Mouse (Mus musculus) thymus, postnatal 25 days (tissue): Measurements from ENCODE around the gene Rcsd1.

Source experiments
- DNase-seq: peaks from one replicate; pipeline ENCODE4 v3.0.0; 2022

Gene Rcsd1

DNA sequence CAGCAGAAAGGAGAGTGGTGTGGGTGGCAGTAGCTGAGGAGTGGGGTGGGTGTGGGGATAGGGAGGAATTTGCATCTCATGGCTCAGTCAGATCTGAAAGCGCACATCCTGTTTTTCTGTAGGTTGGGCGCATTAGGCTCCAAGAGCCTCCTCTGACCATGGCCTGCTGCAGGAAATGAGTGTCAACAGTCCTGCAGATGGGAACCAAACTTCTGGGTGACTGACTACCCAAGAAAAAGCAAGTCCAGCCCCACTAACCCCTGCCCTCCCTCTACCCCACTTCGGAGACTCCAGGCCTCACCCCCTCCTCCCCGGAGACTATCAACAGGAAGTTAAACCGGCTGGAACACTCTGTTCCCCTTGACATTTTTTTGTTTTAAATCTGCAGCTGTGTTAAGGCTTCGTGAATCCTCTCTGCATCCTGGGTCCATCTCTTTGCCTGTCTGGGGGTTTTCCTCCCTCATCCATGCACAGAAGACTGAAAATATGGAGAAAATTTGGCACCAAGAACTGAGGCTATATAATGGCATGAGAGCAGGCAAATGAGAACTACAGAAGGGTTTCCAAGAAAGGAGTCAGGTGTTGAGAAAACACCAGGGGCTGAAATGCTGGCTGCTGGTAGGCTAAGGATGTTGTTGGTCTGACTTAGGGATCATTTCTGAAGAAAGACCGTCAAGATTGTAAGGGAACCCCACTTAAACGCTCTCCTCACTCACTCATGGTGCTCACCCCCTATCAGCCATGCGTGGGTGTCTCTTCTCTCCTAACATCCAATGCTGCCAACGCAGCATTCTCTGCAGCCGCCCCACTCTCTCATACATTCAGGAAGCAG is 8.4 kb upstream of the Rcsd1 start:
- peak; percentile 76 for DNase-seq

DNA sequence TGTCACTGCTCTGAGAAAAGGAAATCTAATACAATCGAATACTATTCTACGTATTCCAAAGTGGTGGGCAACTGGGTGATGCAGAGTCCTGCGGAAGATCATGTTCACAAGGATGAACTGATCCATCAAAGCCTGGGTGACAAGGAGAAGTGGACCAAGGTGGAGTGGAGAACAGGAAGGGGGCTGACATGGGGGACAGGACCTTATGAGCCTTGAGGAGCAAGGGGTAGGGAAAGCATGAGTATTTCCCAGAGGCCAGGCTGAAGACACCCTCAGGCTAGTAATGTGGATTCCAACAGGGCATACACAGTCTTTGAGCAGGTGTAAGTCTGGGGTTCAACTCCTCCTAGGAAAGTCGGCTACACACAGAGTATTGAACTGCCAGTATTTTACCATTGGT is 6.9 kb upstream of the Rcsd1 start:
- DNase-seq: no peak

DNA sequence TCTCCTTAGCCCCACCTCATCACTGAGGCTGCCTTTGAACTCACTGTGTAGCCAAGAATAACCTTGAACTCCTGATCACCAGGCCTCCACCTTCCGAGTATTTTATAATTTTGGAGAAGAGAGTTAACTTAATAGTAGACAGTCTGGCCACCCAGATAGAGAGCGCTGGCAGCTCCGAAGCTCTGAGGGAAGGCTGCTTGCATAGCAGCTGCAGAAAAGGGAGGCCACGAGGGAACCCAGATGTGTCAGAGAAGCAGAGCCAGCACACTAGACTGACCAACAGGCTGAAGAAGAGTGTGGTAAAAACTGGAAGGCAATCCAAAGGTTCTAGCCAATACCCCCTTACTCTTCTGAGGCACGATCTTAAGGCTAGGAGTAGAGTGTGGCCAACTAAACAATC is 4.2 kb upstream of the Rcsd1 start:
- DNase-seq: no peak

- peak; percentile 34 for DNase-seq
Measured at GRCm38 (mm10) chr1:165711914-165712313, 2.4 kb upstream of the Rcsd1 start.

- peak; percentile 66 for DNase-seq
Measured at GRCm38 (mm10) chr1:165708686-165709380, 724 bp downstream of the Rcsd1 start.

DNA sequence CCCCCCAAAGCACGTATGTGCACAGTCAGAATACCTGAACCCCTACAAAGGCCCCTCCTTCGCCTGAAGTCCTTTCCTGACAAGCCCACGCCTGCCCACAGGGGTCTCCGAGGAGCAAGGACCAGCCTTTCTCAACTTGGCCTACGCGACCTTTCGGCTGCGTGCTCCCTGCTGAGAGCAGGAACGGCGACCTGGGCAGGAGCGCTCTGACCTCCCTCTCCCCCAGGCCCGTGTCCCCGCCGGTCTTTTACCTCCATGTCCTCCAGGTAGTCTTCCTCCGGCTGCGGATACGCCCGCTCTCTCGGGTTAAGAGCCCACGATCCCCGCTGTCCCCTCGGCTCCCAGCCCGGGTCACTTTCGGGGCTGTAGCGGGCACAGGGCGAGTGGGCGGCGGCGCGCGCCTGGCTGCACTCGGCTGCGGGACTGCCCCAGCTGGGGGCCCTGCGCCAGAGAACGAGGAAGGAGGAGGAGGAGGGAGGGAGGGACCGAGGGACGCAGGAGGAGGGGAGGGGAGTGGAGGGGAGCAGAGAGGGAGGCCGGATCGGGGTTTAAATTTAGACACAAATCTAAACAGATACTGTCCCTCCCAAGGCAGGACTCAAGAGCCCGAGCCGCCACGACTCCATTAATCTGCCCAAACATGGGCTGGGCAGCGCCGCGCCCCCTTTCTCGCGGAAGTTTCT is 1.8 kb downstream of the Rcsd1 start:
- peak; percentile 76 for DNase-seq

DNA sequence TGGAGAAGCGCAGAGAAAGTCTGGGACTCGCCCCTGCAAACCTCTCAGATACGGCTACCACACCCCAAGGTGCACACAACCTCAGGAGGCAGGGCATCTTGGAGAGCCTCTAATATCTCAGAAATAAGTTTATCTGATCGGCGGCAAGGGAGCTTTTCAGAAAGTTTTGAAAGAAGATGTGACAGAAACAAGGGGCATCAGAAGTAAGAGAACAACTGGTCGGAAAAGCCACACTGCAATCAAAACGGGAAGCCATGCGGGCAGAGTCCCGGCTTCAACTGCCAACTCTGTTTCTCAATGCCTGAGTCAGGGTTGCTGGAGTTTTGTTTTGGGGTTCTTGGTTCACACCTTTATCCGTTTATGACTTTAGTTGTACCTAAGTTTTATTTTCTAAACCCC is 2.3 kb downstream of the Rcsd1 start:
- peak; percentile 56 for DNase-seq

- peak; percentile 40 for DNase-seq
Measured at GRCm38 (mm10) chr1:165706492-165706891, 3.1 kb downstream of the Rcsd1 start.

- peak; percentile 64 for DNase-seq
Measured at GRCm38 (mm10) chr1:165705868-165706348, 3.6 kb downstream of the Rcsd1 start.

- no peak for DNase-seq
Measured at GRCm38 (mm10) chr1:165705368-165705767, 4.2 kb downstream of the Rcsd1 start.

DNA sequence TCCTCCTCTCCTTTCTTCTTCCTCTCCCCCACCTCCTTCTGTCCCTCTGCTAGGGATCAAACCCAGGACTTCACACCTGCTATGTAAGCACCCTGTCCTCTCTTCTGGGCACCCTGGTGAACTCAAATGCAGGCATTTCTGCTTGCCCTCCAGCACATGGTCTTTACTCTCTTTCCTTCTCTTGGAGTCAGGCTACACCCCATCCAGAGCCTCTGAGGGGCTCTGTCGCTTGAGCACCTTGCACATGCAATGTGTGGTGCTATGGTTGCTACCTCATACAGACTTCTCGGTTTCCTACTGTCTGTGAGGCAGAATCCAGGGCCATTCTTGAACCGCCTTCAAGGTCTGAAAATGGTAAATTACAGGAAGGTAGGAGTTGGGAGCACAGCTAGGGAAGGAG is 4.7 kb downstream of the Rcsd1 start:
- no peak for DNase-seq

DNA sequence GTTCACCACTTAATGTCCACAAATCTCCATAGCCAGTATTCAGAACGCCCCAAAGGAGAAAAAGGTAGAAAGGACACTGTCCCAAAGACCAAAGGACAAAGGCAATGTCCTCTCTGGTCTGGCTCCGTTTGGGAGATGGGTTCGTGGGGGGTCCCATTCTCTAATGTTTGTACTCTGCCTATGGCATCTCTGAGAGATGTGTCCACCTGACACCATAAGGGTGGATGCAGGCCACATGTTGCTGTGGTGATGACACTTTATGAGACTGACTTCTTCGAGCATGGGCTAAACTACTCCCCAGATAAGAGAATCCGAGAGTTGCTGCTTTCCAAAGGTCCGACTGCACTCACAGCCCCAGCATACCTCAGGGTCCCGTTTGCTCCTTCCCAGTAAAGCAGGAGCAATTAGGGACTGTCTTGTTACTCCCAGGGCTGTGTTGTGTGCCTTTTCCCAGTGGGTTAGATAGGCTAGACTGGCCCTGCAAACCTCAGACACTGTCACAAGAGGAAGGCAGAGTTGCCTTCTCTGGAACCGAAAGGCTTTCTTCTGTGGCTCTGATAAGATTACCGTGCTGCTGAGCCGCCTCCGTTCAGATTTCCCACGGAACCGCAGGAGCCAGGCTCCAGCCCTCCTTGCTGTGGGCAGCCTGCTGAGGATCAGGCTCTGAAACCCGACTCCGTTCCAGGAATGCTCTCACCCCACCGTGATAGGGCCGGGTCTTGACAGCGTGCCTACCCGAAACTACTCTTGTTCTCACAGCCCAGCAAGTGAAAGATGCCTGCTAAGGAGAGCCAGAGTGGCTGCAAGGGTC is 7.1 kb downstream of the Rcsd1 start:
- DNase-seq: peak; percentile 25

DNA sequence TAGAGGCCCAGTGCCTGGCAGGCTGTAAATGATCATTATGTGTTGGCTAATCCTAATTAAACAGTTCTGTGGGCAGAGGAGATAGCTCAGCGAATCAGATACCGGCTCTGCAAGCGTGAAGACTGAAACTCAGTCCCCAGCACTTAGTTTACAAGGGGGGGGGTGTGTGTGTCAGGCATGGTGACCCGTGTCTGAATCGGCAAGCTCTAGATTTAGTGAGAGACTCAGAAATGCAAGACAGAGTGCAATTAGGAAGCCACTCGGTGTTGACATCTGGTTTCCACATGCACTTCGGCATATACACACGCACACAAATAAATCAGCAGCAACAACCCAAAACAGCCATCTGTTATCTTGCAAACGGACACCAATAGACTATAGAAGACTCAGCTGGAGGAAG is 8.0 kb downstream of the Rcsd1 start:
- DNase-seq: no peak

DNA sequence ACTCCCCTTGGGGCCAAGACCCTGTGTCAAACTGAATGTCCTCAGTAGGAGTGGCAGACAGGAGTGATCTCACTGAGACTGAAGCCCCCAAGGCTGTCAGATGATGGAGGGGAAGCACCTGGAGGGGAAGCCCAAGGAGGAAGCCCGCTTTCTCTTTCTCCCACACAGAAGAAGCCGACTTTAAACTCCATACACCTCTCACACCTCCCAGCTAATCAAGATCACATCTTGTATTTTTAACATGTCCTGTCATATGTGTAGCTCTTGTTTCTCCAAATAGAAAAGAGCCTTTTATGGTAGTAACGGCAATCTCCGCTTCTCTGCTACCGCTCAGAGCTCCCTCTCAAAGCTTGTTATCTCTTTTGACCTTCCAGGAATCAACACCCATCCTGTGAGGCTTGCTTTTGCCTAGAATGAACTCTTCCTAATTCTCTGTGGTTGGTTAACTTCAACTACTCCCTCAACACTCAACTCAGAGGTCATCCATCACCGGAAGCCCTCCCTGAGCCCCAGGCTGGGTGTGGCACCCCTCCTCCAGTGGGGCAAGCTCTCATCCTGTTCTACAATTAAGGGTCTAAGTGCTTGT is 8.5 kb downstream of the Rcsd1 start:
- peak; percentile 73 for DNase-seq

DNA sequence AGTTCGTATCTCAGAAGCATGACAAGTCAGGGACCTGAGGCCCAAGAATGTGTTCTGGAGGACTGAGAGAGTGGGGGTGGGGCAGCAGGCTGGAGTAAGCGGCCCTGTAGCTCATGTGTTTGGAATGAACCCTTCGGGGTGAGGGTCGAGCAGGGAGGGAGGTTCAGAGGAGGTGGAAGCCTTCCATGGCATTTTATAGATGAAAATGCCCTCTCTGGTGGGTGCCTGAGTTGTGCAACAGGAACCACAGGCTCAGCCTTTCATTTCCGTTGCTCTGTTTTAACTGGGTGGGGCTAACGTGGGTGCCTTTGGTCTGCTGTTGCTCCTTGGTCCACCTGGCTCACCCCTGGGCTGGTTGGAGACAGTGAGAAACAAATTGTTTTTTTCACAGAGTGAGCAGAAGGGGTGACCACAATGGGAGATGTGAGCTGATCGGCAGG is 9.2 kb downstream of the Rcsd1 start:
- DNase-seq: peak; percentile 68

DNA sequence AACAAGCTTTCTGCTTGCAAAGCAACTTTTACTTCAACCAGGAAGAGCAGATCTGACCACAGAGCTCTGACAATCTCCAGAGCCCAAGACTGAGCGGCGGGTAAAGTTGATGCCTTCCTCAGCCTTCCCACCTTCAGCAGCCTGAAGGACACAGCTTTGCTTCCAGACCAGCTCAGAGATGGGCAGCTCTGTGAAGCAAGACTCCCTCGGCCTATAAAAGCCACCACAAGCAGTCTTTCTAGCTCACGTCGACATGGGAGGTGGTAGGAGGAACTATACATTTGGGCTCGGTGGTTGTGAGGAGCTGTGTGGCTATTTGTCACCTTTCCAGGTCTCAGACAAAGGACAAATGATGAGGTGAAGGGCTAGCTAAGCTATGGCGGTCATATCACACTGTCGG is 11.9 kb downstream of the Rcsd1 start:
- no peak for DNase-seq

- DNase-seq: no peak
Measured at GRCm38 (mm10) chr1:165696870-165697269, 12.7 kb downstream of the Rcsd1 start.

DNA sequence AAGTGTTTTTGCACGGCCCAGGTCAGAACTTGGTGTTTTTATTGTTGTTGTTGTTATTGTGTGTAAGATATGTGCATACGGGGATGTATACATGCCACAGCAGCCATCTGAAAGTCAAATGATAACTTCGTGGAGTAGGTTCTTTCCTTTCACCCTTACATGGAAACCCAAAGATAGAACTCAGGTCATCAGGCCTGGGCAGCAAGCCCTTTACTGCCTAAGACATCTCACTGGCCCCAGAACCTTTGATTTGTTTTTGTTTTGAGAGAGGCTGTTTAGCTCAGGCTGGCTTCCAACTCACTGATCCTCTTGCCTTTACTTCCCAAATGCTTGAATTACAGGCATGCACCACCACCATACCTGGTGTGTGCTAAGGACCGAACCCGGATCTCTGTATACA is 13.5 kb downstream of the Rcsd1 start:
- DNase-seq: no peak

DNA sequence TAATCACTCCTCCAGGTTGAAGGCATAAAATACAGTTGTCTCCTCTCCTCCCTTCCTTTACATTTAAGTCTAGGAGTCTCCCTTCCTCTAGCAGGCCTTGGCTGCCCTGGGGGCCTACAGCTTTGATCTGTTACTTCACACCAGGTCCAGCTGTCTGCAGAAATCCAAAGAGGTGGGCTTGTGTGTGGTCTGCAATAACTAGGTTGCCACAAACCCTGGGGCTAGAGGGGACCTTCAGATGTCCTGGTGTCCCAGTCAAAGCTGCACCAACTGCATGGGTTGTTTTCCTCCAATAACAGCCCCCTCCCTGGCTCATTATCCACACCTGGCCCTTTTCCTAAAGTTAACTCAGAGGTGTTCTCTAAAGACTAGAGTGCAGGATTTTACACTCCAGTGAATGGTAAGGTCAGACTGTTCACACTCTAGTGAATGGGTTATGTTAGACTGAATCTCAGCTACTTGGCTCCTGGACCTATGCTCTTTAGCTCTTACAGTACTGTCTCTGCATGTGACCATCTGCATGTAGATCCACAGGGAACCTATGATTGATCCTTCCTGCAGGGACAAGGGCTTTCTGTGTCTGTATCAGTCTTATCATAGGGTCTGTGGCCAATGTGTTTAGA is 14.1 kb downstream of the Rcsd1 start:
- no peak for DNase-seq

DNA sequence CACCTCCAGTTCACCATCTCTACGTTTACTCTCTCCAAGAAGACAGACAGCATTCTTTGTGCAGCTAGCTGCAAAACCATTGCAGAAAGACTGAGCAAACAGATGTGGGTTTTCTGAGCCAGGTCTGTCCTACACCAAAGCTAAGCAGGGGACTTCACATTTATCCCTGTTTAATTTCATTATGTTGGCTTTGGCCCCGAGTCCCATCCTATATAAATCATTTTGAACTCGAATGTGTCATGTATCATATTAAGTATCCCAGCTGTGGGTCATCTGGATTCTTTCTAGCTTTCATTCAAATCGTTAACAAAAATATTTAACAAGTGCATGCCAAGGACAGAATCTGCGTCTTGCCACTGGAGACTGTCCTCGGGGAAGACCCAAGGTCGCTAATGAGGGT is 15.7 kb downstream of the Rcsd1 start:
- no peak for DNase-seq

DNA sequence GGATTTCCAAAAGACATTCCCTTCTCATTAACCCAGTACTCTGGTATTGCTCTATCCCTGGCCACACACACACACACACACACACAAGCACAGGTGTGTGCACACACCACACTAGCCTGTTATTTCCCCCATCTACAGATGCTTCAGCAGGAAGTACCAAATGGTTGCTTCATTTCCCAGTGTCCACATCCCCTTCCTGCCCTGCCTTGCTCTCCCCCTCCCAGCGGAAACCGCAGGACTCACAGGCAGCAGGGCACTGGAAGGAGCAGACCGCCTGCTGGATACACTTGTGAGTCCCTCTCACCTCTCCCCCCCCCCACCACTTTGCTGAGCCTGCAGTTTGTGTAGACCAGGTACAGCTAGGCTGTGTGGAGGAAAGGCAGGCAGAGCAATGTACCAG is 18.0 kb downstream of the Rcsd1 start:
- peak; percentile 65 for DNase-seq

- no peak for DNase-seq
Measured at GRCm38 (mm10) chr1:165689845-165690244, 19.7 kb downstream of the Rcsd1 start.
